Mouse (Mus musculus) stomach, postnatal 0 days (tissue): ENCODE data around the gene Cbx6. TPM values are rescaled to one million over a fixed set of nuclear protein-coding genes. Genes with fewer than 3 reads are reported as not detected.

Experiments
- ATAC-seq: fragments of 200-750 bp; cut with Nextera tagmentation; 2 replicates; pipeline ENCODE4 v1.8.0; 2017; ENCODE audit not compliant: low FRiP score, low TSS enrichment
- DNase-seq: peaks from one replicate; pipeline ENCODE4 v3.0.0-alpha.2; 2016; ENCODE audit warnings: low spot score
- H3K27ac ChIP-seq: fragments of 300-500 bp; sonication (generic); replicated peaks from 2 replicates; pipeline ENCODE4 v1.5.1; 2014; ENCODE audit warnings: mild to moderate bottlenecking, control low read depth
- H3K27me3 ChIP-seq: fragments of 300-500 bp; sonication (generic); 2 replicates; pipeline ENCODE4 v1.6.1; 2014; ENCODE audit warnings: low read length; ENCODE audit not compliant: control insufficient read depth, insufficient read depth
- H3K36me3 ChIP-seq: fragments of 300-500 bp; sonication (generic); 2 replicates; pipeline ENCODE4 v1.6.1; 2014; ENCODE audit warnings: low read length, mixed read lengths; ENCODE audit not compliant: control insufficient read depth, insufficient read depth
- H3K4me1 ChIP-seq: fragments of 300-500 bp; sonication (generic); replicated peaks from 2 replicates; pipeline ENCODE4 v1.6.1; 2014; ENCODE audit warnings: antibody characterized with exemption; ENCODE audit not compliant: control insufficient read depth, insufficient read depth
- H3K4me2 ChIP-seq: fragments of 300-500 bp; sonication (generic); replicated peaks from 2 replicates; pipeline ENCODE4 v1.6.1; 2014; ENCODE audit warnings: low read depth, mild to moderate bottlenecking, control low read depth, moderate library complexity
- H3K4me3 ChIP-seq: fragments of 300-500 bp; sonication (generic); 2 replicates; pipeline ENCODE4 v1.5.1; 2014; ENCODE audit warnings: low read depth, low read length, control low read depth
- H3K9ac ChIP-seq: fragments of 300-500 bp; sonication (generic); 2 replicates; pipeline ENCODE4 v1.6.1; 2014; ENCODE audit warnings: mild to moderate bottlenecking, low read length, control low read depth, mixed read lengths
- H3K9me3 ChIP-seq: fragments of 300-500 bp; sonication (generic); 2 replicates; pipeline ENCODE4 v1.6.1; 2016; ENCODE audit warnings: low read length; ENCODE audit not compliant: control insufficient read depth
- CTCF ChIP-seq: IDR thresholded peaks from 2 replicates; pipeline ENCODE4 v1.5.1; 2016; ENCODE audit warnings: antibody characterized with exemption, low read depth, mild to moderate bottlenecking, moderate library complexity
- EP300 ChIP-seq: optimal IDR thresholded peaks from 2 replicates; pipeline ENCODE3; 2016; ENCODE audit warnings: antibody characterized with exemption
- WGBS: fragments of 180-500 bp; shearing (Covaris S2); extraction: QIAGEN DNeasy Blood & Tissue Kit; methylation state at CpG from one replicate; pipeline ENCODE4 v1.1.7; 2014; 5-methylcytosine and 5-hydroxymethylcytosine counted together
- polyA plus RNA-seq: library from polyadenylated mRNA; unstranded; fragments of >200 nt; fragmentation: Nextera tagmentation; extraction: Ambion mirVana; gene quantifications from 2 replicates; pipeline ENCODE4 v1.2.1, GENCODE M21; 2015

Gene Cbx6
- polyA plus RNA-seq, 1 experiment from 2014 or later, result 33.3 TPM

DNA sequence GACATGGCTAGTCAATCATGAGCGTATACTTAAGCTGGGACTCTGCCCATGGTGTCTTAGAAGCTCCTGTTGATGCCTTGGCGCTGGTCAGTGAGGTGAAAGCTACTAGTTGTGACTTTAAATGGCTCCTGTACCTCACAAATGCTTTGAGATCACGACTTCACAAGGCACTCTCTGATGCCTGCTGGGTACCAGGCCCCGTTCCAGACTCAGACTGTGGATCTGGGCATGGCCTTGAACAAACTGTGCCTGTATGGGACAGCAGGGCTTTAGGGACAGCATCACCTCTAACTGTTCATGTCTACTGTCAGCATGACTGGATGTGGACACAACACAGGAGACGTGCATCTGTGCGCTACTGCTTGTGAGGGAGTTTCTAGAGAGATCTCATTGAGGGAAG lies 43.6 kb downstream of the Cbx6 start:
- H3K27me3 ChIP-seq, result no peaks in the 10 kb centered on the region
- TF ChIP-seq CTCF (no peak), EP300 (no peak)
- no peak for DNase-seq
- no peak overlapping the region for H3K4me2 ChIP-seq
- H3K9ac ChIP-seq, result no peak overlapping the region
- 80% methylated on average over 6 of the region's 6 CpGs for WGBS
- H3K27ac ChIP-seq, result no peak overlapping the region
- H3K4me3 ChIP-seq, result no peak overlapping the region
- ATAC-seq, result no peak
- no peaks in the 10 kb centered on the region for H3K4me1 ChIP-seq
- no peaks in the 10 kb centered on the region for H3K36me3 ChIP-seq
- no peaks in the 10 kb centered on the region for H3K9me3 ChIP-seq

DNA sequence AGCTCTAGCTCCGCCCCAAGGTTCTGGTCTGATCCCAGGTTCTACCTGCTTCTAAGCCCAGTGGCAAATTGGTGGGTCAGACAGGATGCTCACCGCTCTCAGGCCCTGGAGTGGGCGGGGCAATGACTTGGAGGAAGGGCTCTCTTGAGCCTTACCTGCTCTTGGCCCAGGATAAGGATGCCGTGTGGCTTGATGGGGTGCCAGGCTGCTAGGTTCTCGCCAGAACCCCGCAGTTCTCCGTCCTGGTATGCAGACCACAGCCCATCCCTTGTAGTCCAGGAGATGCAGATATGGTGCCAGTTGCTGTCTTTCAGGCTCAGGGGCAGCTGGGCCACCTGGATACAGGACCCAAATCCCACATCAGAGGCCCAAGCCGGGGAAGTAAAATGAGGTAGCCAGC lies 44.4 kb downstream of the Cbx6 start:
- Histone ChIP-seq H3K27ac (no peak overlapping the region), H3K36me3 (no peaks in the 10 kb centered on the region), H3K9me3 (no peaks in the 10 kb centered on the region), H3K9ac (no peak overlapping the region), H3K4me3 (no peak overlapping the region), H3K4me1 (no peaks in the 10 kb centered on the region), H3K4me2 (no peak overlapping the region), H3K27me3 (no peaks in the 10 kb centered on the region)
- DNase-seq (no peak), ATAC-seq (no peak)
- TF ChIP-seq CTCF (no peak), EP300 (no peak)
- 50% methylated on average over 8 of the region's 8 CpGs for WGBS

DNA sequence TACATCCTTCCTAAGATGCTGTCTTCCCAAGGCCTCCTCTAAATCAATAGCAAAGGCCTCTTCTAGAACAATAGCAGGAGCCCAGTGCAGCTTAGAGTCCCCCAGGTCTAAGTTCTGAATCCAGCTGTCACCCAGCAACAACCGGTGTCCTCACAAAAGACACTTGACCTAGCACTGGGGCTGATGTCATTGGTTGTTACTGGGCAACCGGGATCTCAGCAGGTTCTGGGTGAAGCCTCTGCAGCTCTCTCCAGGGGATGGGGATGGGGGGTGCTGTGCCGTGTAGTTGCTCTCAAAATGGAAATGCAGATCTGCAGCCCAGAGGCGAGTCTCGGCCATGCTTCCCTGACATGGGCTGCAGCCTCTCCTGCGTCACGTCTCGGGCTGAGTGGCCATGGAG lies 46.7 kb downstream of the Cbx6 start:
- Histone ChIP-seq H3K9me3 (no peaks in the 10 kb centered on the region), H3K27ac (no peak overlapping the region), H3K4me3 (no peak overlapping the region), H3K27me3 (no peaks in the 10 kb centered on the region), H3K9ac (no peak overlapping the region), H3K4me2 (no peak overlapping the region), H3K36me3 (no peaks in the 10 kb centered on the region), H3K4me1 (no peaks in the 10 kb centered on the region)
- TF ChIP-seq CTCF (no peak), EP300 (no peak)
- DNase-seq (no peak), ATAC-seq (no peak)
- WGBS, result 54% methylated on average over 8 of the region's 8 CpGs

DNA sequence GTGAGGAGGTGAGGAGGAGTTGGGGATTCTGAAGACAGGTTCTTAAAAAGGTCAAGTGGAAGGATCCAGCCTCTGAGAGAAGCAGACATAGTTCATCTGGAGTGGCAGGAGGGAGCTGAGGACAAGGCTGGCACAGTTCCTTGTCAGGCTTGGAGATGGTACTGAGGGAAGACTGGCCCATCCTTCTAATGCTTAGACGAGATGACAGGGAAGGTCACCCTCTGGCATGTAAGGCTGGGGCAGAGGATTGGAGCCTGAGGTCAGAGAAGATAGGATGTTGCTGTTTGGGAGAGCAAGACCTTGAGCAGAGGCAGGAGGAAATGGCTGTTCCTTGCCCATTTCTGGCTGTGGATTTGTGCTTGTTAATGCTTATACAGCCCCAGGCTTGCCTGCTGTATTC lies 49.4 kb downstream of the Cbx6 start:
- Histone ChIP-seq H3K4me3 (no peak overlapping the region), H3K27me3 (no peaks in the 10 kb centered on the region), H3K9me3 (no peaks in the 10 kb centered on the region), H3K4me2 (no peak overlapping the region), H3K27ac (no peak overlapping the region), H3K9ac (no peak overlapping the region), H3K36me3 (no peaks in the 10 kb centered on the region), H3K4me1 (no peaks in the 10 kb centered on the region)
- no peak for DNase-seq
- no peak for ATAC-seq
- WGBS, result 52% methylated on average over 1 of the region's 1 CpGs
- TF ChIP-seq CTCF, result no peak
- TF ChIP-seq EP300, result no peak

DNA sequence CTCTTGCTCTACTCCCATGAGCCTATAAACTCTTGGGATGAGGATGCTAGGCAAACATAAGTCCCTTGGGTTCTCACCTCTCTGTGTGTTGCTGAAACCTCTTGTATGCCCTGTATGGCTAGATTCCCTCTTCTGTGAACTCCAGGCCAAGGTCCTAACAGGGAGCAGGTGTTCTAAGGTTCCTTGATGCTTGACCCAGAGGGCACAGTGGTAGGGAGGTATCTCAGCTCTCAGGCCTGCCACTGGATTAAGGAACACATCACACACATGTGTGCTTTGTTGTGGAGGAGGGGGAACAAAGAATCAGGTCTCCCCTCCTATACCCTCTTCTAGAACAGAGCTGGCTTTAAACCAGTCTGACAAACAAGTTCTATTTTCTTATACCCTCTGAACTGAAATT lies 56.7 kb downstream of the Cbx6 start, which contains the start of gene Dnal4:
TSS of gene Dnal4 (minus strand) at position 101 of the 400 bp plus-strand sequence.
- H3K27ac ChIP-seq, result no peak within 1 kb of the TSS
- H3K4me1 ChIP-seq, result 0 out of 2 replicates have a peak, but pooled peaks cover 4% of the 10 kb centered on the region
- H3K27me3 ChIP-seq, result no peaks in the 10 kb centered on the region
- no peak within 1 kb of the TSS for H3K9ac ChIP-seq
- H3K4me3 ChIP-seq, result no peak within 1 kb of the TSS
- DNase-seq, result no peak
- TF ChIP-seq EP300 (no peak), CTCF (no peak)
- H3K9me3 ChIP-seq, result no peaks in the 10 kb centered on the region
- no peak within 1 kb of the TSS for H3K4me2 ChIP-seq
- no peaks in the 10 kb centered on the region for H3K36me3 ChIP-seq
- no peak for ATAC-seq

DNA sequence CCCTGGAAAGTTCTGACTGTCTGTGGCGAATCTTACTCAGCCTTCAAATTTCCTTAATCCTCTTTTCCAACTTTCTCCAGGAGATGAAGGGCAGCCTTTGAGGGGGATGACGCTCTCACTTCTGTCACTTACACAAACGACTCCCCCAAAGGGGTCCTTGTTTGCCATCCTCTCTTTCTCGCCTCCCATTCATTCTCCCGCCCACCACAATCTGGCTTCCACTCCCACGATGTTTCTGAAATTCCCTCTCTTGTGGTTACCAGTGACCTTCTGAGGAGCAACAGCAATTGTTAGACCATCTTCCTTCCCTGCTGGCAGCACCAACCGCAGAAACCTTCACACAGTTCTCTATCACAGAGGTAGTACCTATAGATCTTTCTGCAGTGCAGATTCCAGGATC lies 58.8 kb downstream of the Cbx6 start:
- H3K27me3 ChIP-seq, result no peaks in the 10 kb centered on the region
- no peak overlapping the region for H3K27ac ChIP-seq
- H3K4me2 ChIP-seq, result no peak overlapping the region
- H3K9me3 ChIP-seq, result no peaks in the 10 kb centered on the region
- DNase-seq, result no peak
- H3K36me3 ChIP-seq, result no peaks in the 10 kb centered on the region
- peaks cover 4% of the 10 kb centered on the region; the same call in 1 of the 2 replicates for H3K4me1 ChIP-seq
- no peak overlapping the region for H3K4me3 ChIP-seq
- no peak for TF ChIP-seq EP300
- no peak overlapping the region for H3K9ac ChIP-seq
- 58% methylated on average over 7 of the region's 7 CpGs for WGBS
- no peak for ATAC-seq
